Comparison of ENCODE assay signal across 24 mouse cellular contexts in genomic region chr13:102783531-102784310, GRCm38 (mm10).
DNase-seq lines count a peak whose midpoint lies in the region; ATAC-seq and TF ChIP-seq lines count a peak whose summit lies in the region.
"Had no signal": no experiment of that assay in that cellular context is flagged by ENCODE, and none has a peak within 500 bp of the region (broad histone marks: within the 10 kb centered on the region; RNA-seq: fewer than 3 reads in every experiment).

No protein-coding gene starts in this region.

- TF ChIP-seq CTCF in layer of hippocampus, adult 2 months (conservative IDR thresholded peaks at IDR 0.05), result no peak
- no peak for TF ChIP-seq CTCF in brain, embryonic 14.5 days (IDR thresholded peaks at IDR 0.05; ENCODE audit: borderline replicate concordance, extremely low read depth, insufficient read depth, insufficient read length)

- peak; percentile 76 for ATAC-seq in frontal cortex, adult (ENCODE audit: low TSS enrichment)
- ATAC-seq: intestine, embryonic 15.5 days; liver, embryonic 12.5 days had no signal

- no peak overlapping the region for H3K4me3 ChIP-seq in layer of hippocampus, adult 2 months
- H3K4me3 ChIP-seq: hindbrain, embryonic 13.5 days; intestine, embryonic 15.5 days; liver, embryonic 12.5 days; neural tube, embryonic 13.5 days; stomach, embryonic 15.5 days had no signal

- no peak for DNase-seq in frontal cortex, postnatal 10 days (ENCODE audit: low spot score in 2 of 2)
- no peak for DNase-seq in layer of hippocampus, adult 2 months (ENCODE audit: low spot score in 2 of 2)
- DNase-seq in layer of hippocampus, adult 18-20 months (ENCODE audit: low spot score in 2 of 2), result no peak
- peak; percentile 23 for DNase-seq in brain, adult 2 months (ENCODE audit: low read depth, low spot score)
- DNase-seq in brain, embryonic 14.5 days (ENCODE audit: low read depth), result peak; percentile 66
- DNase-seq: adrenal gland, postnatal 25 days; B cell, adult 2 months; cerebellum, adult 9-10 months; cerebellum, postnatal 36 days; gastrocnemius, postnatal 10 days; heart, postnatal 14 days; kidney, adult 2 months; kidney, postnatal 36 days; layer of hippocampus, postnatal 36 days; left cerebral cortex, postnatal 4 days; lung, adult 2 months; lung, postnatal 14 days; right cerebral cortex, postnatal 14 days had no signal

- no peak for TF ChIP-seq POLR2A in brain, embryonic 14.5 days (IDR thresholded peaks at IDR 0.05; ENCODE audit: borderline replicate concordance, extremely low read depth, insufficient read depth, insufficient read length, poor library complexity, severe bottlenecking)

- peak overlapping the region; percentile 32; the same call in 1 of the 2 replicates for H3K27ac ChIP-seq in layer of hippocampus, adult 2 months
- H3K27ac ChIP-seq: hindbrain, embryonic 13.5 days; intestine, embryonic 15.5 days; liver, embryonic 12.5 days; neural tube, embryonic 13.5 days; stomach, embryonic 15.5 days had no signal

Comparison
In these comparisons a context has a peak if more than half of its experiments do, and no peak if none do; other contexts are left out.
1. DNase-seq: peak in brain, adult 2 months (single experiment) and brain, embryonic 14.5 days (single experiment); none in frontal cortex, postnatal 10 days (0 of 2), layer of hippocampus, adult 2 months (0 of 2) and layer of hippocampus, adult 18-20 months (0 of 2).